Mouse (Mus musculus) stomach, postnatal 0 days (tissue): ENCODE measurements around the gene Arpp19. TPM values are rescaled to one million over a fixed set of nuclear protein-coding genes. Genes with fewer than 3 reads are reported as not detected.

Experiments
- ATAC-seq: fragments of 200-750 bp; cut with Nextera tagmentation; 2 replicates; pipeline ENCODE4 v1.8.0; 2017; ENCODE audit not compliant: low FRiP score, low TSS enrichment
- DNase-seq: peaks from one replicate; pipeline ENCODE4 v3.0.0-alpha.2; 2016; ENCODE audit warnings: low spot score
- H3K27ac ChIP-seq: fragments of 300-500 bp; sonication (generic); replicated peaks from 2 replicates; pipeline ENCODE4 v1.5.1; 2014; ENCODE audit warnings: mild to moderate bottlenecking, control low read depth
- H3K27me3 ChIP-seq: fragments of 300-500 bp; sonication (generic); 2 replicates; pipeline ENCODE4 v1.6.1; 2014; ENCODE audit warnings: low read length; ENCODE audit not compliant: control insufficient read depth, insufficient read depth
- H3K36me3 ChIP-seq: fragments of 300-500 bp; sonication (generic); 2 replicates; pipeline ENCODE4 v1.6.1; 2014; ENCODE audit warnings: low read length, mixed read lengths; ENCODE audit not compliant: control insufficient read depth, insufficient read depth
- H3K4me1 ChIP-seq: fragments of 300-500 bp; sonication (generic); replicated peaks from 2 replicates; pipeline ENCODE4 v1.6.1; 2014; ENCODE audit warnings: antibody characterized with exemption; ENCODE audit not compliant: control insufficient read depth, insufficient read depth
- H3K4me2 ChIP-seq: fragments of 300-500 bp; sonication (generic); replicated peaks from 2 replicates; pipeline ENCODE4 v1.6.1; 2014; ENCODE audit warnings: low read depth, mild to moderate bottlenecking, control low read depth, moderate library complexity
- H3K4me3 ChIP-seq: fragments of 300-500 bp; sonication (generic); 2 replicates; pipeline ENCODE4 v1.5.1; 2014; ENCODE audit warnings: low read depth, low read length, control low read depth
- H3K9ac ChIP-seq: fragments of 300-500 bp; sonication (generic); 2 replicates; pipeline ENCODE4 v1.6.1; 2014; ENCODE audit warnings: mild to moderate bottlenecking, low read length, control low read depth, mixed read lengths
- H3K9me3 ChIP-seq: fragments of 300-500 bp; sonication (generic); 2 replicates; pipeline ENCODE4 v1.6.1; 2016; ENCODE audit warnings: low read length; ENCODE audit not compliant: control insufficient read depth
- CTCF ChIP-seq: IDR thresholded peaks from 2 replicates; pipeline ENCODE4 v1.5.1; 2016; ENCODE audit warnings: antibody characterized with exemption, low read depth, mild to moderate bottlenecking, moderate library complexity
- EP300 ChIP-seq: optimal IDR thresholded peaks from 2 replicates; pipeline ENCODE3; 2016; ENCODE audit warnings: antibody characterized with exemption
- WGBS: fragments of 180-500 bp; shearing (Covaris S2); extraction: QIAGEN DNeasy Blood & Tissue Kit; methylation state at CpG from one replicate; pipeline ENCODE4 v1.1.7; 2014; 5-methylcytosine and 5-hydroxymethylcytosine counted together
- polyA plus RNA-seq: library from polyadenylated mRNA; unstranded; fragments of >200 nt; fragmentation: Nextera tagmentation; extraction: Ambion mirVana; gene quantifications from 2 replicates; pipeline ENCODE4 v1.2.1, GENCODE M21; 2015

Arpp19 gene
- polyA plus RNA-seq, 1 experiment from 2014 or later: 327 TPM

GRCm38 (mm10) chr9:75025689-75026088, 11.7 kb upstream of the Arpp19 start:
- Histone ChIP-seq H3K4me2 (no peak overlapping the region), H3K9me3 (no peaks in the 10 kb centered on the region), H3K36me3 (no peaks in the 10 kb centered on the region), H3K27me3 (no peaks in the 10 kb centered on the region), H3K27ac (no peak overlapping the region), H3K4me3 (no peak overlapping the region), H3K4me1 (no peaks in the 10 kb centered on the region), H3K9ac (no peak overlapping the region)
- DNase-seq (no peak), ATAC-seq (no peak)
- whole genome bisulfite sequencing: 76% methylated on average over 6 of the region's 6 CpGs
- no peak for TF ChIP-seq EP300
- peak; percentile 63 for TF ChIP-seq CTCF

DNA sequence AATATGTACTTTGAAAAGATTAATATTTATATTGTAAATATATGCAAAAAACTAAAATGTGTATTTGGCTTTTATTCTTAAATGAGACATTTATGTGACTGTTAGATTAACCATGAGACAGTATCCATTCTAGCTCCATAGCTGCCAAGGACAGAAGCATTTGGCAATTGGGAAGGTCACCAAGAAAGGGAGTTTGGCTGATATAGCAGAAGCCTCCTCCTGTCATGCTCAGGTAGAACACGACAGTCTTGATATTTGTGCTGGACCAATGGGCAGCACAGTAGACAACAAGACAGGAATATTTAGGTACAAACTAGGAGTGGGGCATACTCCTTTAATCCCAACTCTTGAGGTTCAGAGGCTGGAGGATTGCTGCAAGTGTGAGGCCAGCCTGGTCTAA, 5.0 kb upstream of the Arpp19 start:
- H3K4me3 ChIP-seq: no peak overlapping the region
- WGBS: 93% methylated on average over 1 of the region's 1 CpGs
- TF ChIP-seq CTCF (no peak), EP300 (no peak)
- DNase-seq: no peak
- H3K36me3 ChIP-seq: peaks cover 2% of the 10 kb centered on the region; the same call in 1 of the 2 replicates
- H3K4me1 ChIP-seq: no peaks in the 10 kb centered on the region
- H3K27me3 ChIP-seq: no peaks in the 10 kb centered on the region
- H3K9ac ChIP-seq: no peak overlapping the region
- no peaks in the 10 kb centered on the region for H3K9me3 ChIP-seq
- H3K27ac ChIP-seq: no peak overlapping the region
- no peak overlapping the region for H3K4me2 ChIP-seq
- no peak for ATAC-seq

DNA sequence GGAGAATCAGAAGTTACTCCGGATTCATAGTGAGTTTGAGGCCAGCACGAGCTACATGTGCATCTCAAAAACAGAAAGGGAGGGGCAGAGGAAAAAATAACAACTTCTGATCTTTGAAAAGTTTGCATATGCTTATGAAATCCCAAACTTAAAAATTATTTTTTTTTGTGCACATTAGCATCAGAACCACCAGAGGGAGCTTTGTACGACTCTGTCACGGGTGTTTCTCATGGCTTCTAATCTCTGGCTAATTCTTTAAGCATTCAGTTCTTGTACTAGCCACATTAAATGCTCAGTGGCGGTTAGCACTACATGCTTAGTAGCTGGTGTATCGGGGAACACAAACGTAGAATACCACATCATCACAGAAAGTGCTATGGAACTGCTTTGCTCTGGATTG, 4.3 kb upstream of the Arpp19 start:
- peak; percentile 74 for TF ChIP-seq CTCF
- no peak for TF ChIP-seq EP300
- Histone ChIP-seq H3K4me3 (no peak overlapping the region), H3K9ac (no peak overlapping the region), H3K36me3 (peaks cover 2% of the 10 kb centered on the region; the same call in 1 of the 2 replicates), H3K4me2 (no peak overlapping the region), H3K4me1 (no peaks in the 10 kb centered on the region), H3K27me3 (no peaks in the 10 kb centered on the region), H3K9me3 (no peaks in the 10 kb centered on the region), H3K27ac (no peak overlapping the region)
- DNase-seq: no peak
- WGBS: 54% methylated on average over 7 of the region's 7 CpGs
- ATAC-seq: no peak

DNA sequence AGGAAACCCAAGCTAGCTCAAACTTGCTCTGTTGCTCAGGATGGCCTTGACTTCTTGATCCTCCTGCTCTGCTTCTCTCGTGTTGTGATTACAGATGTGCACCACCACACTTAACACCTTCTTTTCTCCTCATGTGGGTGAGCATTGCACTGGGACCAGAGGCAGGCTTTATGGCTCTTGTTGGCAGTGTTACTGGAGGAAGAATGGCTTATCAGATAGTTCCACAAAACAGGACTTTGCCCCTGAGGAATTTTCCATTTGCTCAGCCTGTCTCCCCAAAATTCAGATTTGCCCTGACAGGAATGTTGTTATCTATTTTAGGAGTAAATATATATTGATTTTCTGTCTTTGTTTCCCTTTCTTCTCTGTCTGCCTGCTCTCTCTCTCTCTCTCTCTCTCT, 2.7 kb upstream of the Arpp19 start:
- Histone ChIP-seq H3K9me3 (no peaks in the 10 kb centered on the region), H3K4me2 (no peak overlapping the region), H3K4me1 (no peaks in the 10 kb centered on the region), H3K4me3 (no peak overlapping the region), H3K27ac (no peak overlapping the region), H3K36me3 (peaks cover 2% of the 10 kb centered on the region; the same call in 1 of the 2 replicates), H3K9ac (no peak overlapping the region), H3K27me3 (no peaks in the 10 kb centered on the region)
- 24% methylated on average over 1 of the region's 1 CpGs for WGBS
- no peak for DNase-seq
- TF ChIP-seq CTCF: no peak
- no peak for TF ChIP-seq EP300
- no peak for ATAC-seq

GRCm38 (mm10) chr9:75035944-75036343, 1.5 kb upstream of the Arpp19 start:
- DNase-seq: no peak
- Histone ChIP-seq H3K36me3 (peaks cover 2% of the 10 kb centered on the region; the same call in 1 of the 2 replicates), H3K27ac (no peak overlapping the region), H3K27me3 (no peaks in the 10 kb centered on the region), H3K4me3 (no peak overlapping the region), H3K4me2 (no peak overlapping the region), H3K4me1 (no peaks in the 10 kb centered on the region), H3K9me3 (no peaks in the 10 kb centered on the region), H3K9ac (no peak overlapping the region)
- WGBS: 70% methylated on average over 4 of the region's 4 CpGs
- TF ChIP-seq CTCF (no peak), EP300 (no peak)
- ATAC-seq: no peak

DNA sequence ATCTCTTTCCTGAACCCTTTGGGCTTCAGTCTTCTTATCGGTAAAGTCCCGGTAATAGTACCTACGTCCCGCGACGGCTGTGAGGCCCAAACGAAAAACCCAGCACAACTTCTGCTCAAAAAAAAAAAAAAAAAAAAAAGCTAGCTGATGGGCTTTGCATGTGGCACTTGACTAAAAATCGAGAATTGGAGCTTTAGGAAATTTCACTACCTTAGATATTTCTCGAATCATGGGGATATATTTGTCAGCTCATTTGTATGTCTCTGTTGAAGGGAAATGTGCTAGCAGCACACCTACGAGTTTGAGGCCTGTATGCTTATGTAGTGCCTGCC, 909 bp downstream of the Arpp19 start:
- ATAC-seq (no peak), DNase-seq (no peak)
- peak overlapping the region; percentile 97 for H3K4me3 ChIP-seq
- no peaks in the 10 kb centered on the region for H3K27me3 ChIP-seq
- H3K4me2 ChIP-seq: peak overlapping the region; percentile 67
- peak overlapping the region; percentile 97 for H3K9ac ChIP-seq
- H3K36me3 ChIP-seq: no peaks in the 10 kb centered on the region
- 1% methylated on average over 10 of the region's 10 CpGs for WGBS
- TF ChIP-seq EP300: no peak
- H3K9me3 ChIP-seq: no peaks in the 10 kb centered on the region
- H3K27ac ChIP-seq: peak overlapping the region; percentile 91; the same call in 1 of the 2 replicates
- no peaks in the 10 kb centered on the region for H3K4me1 ChIP-seq
